Mouse (Mus musculus): Measurements from ENCODE around the gene 3110082J24Rik.

DNA sequence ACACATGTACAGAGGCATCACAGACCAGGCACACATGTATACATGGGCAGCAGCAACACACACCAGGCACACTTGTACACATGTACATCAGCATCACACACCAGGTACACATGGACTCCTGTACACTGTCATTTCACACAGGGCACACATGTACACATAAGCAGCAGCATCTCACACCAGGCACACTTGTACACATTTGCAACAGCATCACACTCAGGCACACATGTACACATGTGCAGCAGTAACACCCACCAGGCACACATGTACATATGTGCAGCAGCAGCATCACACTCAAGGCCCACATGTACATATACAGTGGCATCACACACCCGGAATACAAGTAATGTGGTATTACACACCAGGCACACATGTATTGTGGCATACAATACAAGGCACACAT, 7.6 kb downstream of the 3110082J24Rik start:
- TF ChIP-seq CTCF (IDR thresholded peaks at IDR 0.05; ENCODE audit: low read depth, low read length) (no peak), GATA1 (IDR thresholded peaks at IDR 0.05; ENCODE audit: borderline replicate concordance, low read length) (no peak), POLR2AphosphoS5 (IDR thresholded peaks at IDR 0.05; ENCODE audit: insufficient replicate concordance, low read depth, low read length) (no peak)
